Mouse (Mus musculus): ENCODE measurements at regions not wholly inside any gene's neighbourhood (a gene's known extent, or its start where the extent isn't known, plus 50 kb on each side); places are given as distances from the start of the nearest gene placed in this dataset.
A peak's percentile ranks its signal among the peaks of the same experiment; 100 is the strongest.

GRCm38 (mm10) chr7:75398904-75399724, 56.2 kb upstream of the Akap13 start:
- peak; percentile 85 for DNase-seq (ENCODE audit: low spot score in 2 of 2)

- no peak for DNase-seq (ENCODE audit: low spot score in 2 of 2)
Measured at GRCm38 (mm10) chr7:75400471-75400870, 54.9 kb upstream of the Akap13 start.

- DNase-seq (ENCODE audit: low spot score in 2 of 2) = peak in 1 of 2 experiments; percentile 42
Measured at GRCm38 (mm10) chr7:75404955-75405354, 50.4 kb upstream of the Akap13 start.

All from heart, adult 9 months (tissue).